17 mouse cellular contexts compared by ENCODE assay signal in genomic region chr2:10195162-10195561, GRCm38 (mm10). TPM values are rescaled to one million over a fixed set of nuclear protein-coding genes. Genes with fewer than 3 reads are reported as not detected.
DNase-seq lines count a peak whose midpoint lies in the region; ATAC-seq and TF ChIP-seq lines count a peak whose summit lies in the region.
"Had no signal": no experiment of that assay in that cellular context is flagged by ENCODE, and none has a peak within 500 bp of the region (broad histone marks: within the 10 kb centered on the region; RNA-seq: fewer than 3 reads in every experiment).

No protein-coding gene starts in this region.

- no peak overlapping the region for H3K4me2 ChIP-seq in embryonic facial prominence, embryonic 11.5 days (ENCODE audit: low read depth, low read length)
- H3K4me2 ChIP-seq in lung, embryonic 14.5 days = no peak overlapping the region
- H3K4me2 ChIP-seq: forebrain, embryonic 12.5 days; lung, embryonic 15.5 days; midbrain, embryonic 13.5 days; neural tube, embryonic 12.5 days had no signal

- peak; percentile 9 for DNase-seq in embryonic facial prominence, embryonic 11.5 days (ENCODE audit: low spot score)
- DNase-seq in embryonic facial prominence, embryonic 10.5 days (ENCODE audit: low spot score) = no peak
- peak; percentile 4 for DNase-seq in lung, embryonic 14.5 days
- DNase-seq in lung, adult 18-20 months = no peak
- DNase-seq in G1E (ENCODE audit: low spot score) = no peak
- peak; percentile 14 for DNase-seq in induced T-regulatory cell, adult 2 months (ENCODE audit: low read depth)
- DNase-seq in right cerebral cortex, adult 18-20 months = no peak
- DNase-seq: adrenal gland, postnatal 14 days; cerebellum, postnatal 25 days; heart, postnatal 10 days; layer of hippocampus, adult 9-11 months had no signal

- no peak overlapping the region for H3K27ac ChIP-seq in embryonic facial prominence, embryonic 11.5 days (replicated peaks; ENCODE audit: low read depth, low read length)
- H3K27ac ChIP-seq in embryonic facial prominence, embryonic 10.5 days (replicated peaks) = no peak overlapping the region
- H3K27ac ChIP-seq in lung, embryonic 14.5 days (ENCODE audit: low read depth) = no peak overlapping the region
- H3K27ac ChIP-seq: forebrain, embryonic 12.5 days; kidney, postnatal 0 days; lung, embryonic 15.5 days; midbrain, embryonic 13.5 days; neural tube, embryonic 12.5 days had no signal

- H3K9me3 ChIP-seq in embryonic facial prominence, embryonic 11.5 days (replicated peaks; ENCODE audit: control insufficient read depth, low read length) = no peaks in the 10 kb centered on the region
- no peaks in the 10 kb centered on the region for H3K9me3 ChIP-seq in embryonic facial prominence, embryonic 10.5 days
- no peaks in the 10 kb centered on the region for H3K9me3 ChIP-seq in lung, embryonic 14.5 days (ENCODE audit: low read depth, low read length)
- no peaks in the 10 kb centered on the region for H3K9me3 ChIP-seq in G1E (replicated peaks)
- H3K9me3 ChIP-seq: forebrain, embryonic 12.5 days; lung, embryonic 15.5 days; midbrain, embryonic 13.5 days; neural tube, embryonic 12.5 days had no signal

- peak; percentile 35 for TF ChIP-seq CTCF in lung, embryonic 14.5 days (IDR thresholded peaks at IDR 0.05; ENCODE audit: low read depth)
- TF ChIP-seq CTCF in G1E (IDR thresholded peaks at IDR 0.05; ENCODE audit: low read depth, low read length) = peak; percentile 27; the same call in 1 of the 2 replicates

- H3K4me1 ChIP-seq in embryonic facial prominence, embryonic 11.5 days (ENCODE audit: control insufficient read depth, insufficient read depth, low read length) = no peaks in the 10 kb centered on the region
- no peaks in the 10 kb centered on the region for H3K4me1 ChIP-seq in embryonic facial prominence, embryonic 10.5 days
- no peaks in the 10 kb centered on the region for H3K4me1 ChIP-seq in lung, embryonic 14.5 days (ENCODE audit: insufficient read depth)
- no peaks in the 10 kb centered on the region for H3K4me1 ChIP-seq in G1E (ENCODE audit: insufficient read depth, low read depth, low read length)
- H3K4me1 ChIP-seq: forebrain, embryonic 12.5 days; lung, embryonic 15.5 days; midbrain, embryonic 13.5 days; neural tube, embryonic 12.5 days had no signal

- H3K27me3 ChIP-seq in embryonic facial prominence, embryonic 11.5 days (ENCODE audit: control insufficient read depth, insufficient read depth, low read length) = no peaks in the 10 kb centered on the region
- no peaks in the 10 kb centered on the region for H3K27me3 ChIP-seq in embryonic facial prominence, embryonic 10.5 days (replicated peaks; ENCODE audit: low read depth, poor library complexity, severe bottlenecking)
- no peaks in the 10 kb centered on the region for H3K27me3 ChIP-seq in lung, embryonic 14.5 days (ENCODE audit: insufficient read depth, low read length)
- H3K27me3 ChIP-seq in G1E (ENCODE audit: insufficient read depth, low read length) = no peaks in the 10 kb centered on the region; the same call in 1 of the 2 replicates
- H3K27me3 ChIP-seq: forebrain, embryonic 12.5 days; lung, embryonic 15.5 days; midbrain, embryonic 13.5 days; neural tube, embryonic 12.5 days had no signal

- no peak overlapping the region for H3K4me3 ChIP-seq in embryonic facial prominence, embryonic 11.5 days (ENCODE audit: low read depth, low read length)
- H3K4me3 ChIP-seq in embryonic facial prominence, embryonic 10.5 days = no peak overlapping the region
- H3K4me3 ChIP-seq in lung, embryonic 14.5 days (ENCODE audit: low read depth, low read length) = no peak overlapping the region
- H3K4me3 ChIP-seq in G1E (ENCODE audit: low read depth, low read length) = no peak overlapping the region
- H3K4me3 ChIP-seq: forebrain, embryonic 12.5 days; lung, embryonic 15.5 days; midbrain, embryonic 13.5 days; neural tube, embryonic 12.5 days had no signal

- WGBS in embryonic facial prominence, embryonic 11.5 days = 86% methylated on average over 3 of the region's 3 CpGs
- WGBS in embryonic facial prominence, embryonic 10.5 days = 76% methylated on average over 3 of the region's 3 CpGs
- 75% methylated on average over 3 of the region's 3 CpGs for WGBS in lung, embryonic 14.5 days

- no peak for ATAC-seq in embryonic facial prominence, embryonic 11.5 days (replicated peaks; ENCODE audit: insufficient number of reproducible peaks, low FRiP score, low TSS enrichment, low read depth)
- ATAC-seq in lung, embryonic 14.5 days (ENCODE audit: insufficient read depth) = no peak
- ATAC-seq in G1E (ENCODE audit: extremely low read depth, insufficient number of reproducible peaks, low FRiP score, poor library complexity, severe bottlenecking) = no peak
- no peak for ATAC-seq in erythroblast, adult 5-6 weeks (replicated peaks; ENCODE audit: low FRiP score, poor library complexity, severe bottlenecking)
- ATAC-seq: midbrain, embryonic 13.5 days had no signal

- H3K36me3 ChIP-seq in embryonic facial prominence, embryonic 11.5 days (replicated peaks; ENCODE audit: control insufficient read depth, insufficient read depth, low read depth, low read length) = no peaks in the 10 kb centered on the region
- H3K36me3 ChIP-seq in embryonic facial prominence, embryonic 10.5 days (replicated peaks) = no peaks in the 10 kb centered on the region
- no peaks in the 10 kb centered on the region for H3K36me3 ChIP-seq in lung, embryonic 14.5 days (ENCODE audit: insufficient read depth)
- no peaks in the 10 kb centered on the region for H3K36me3 ChIP-seq in G1E (replicated peaks)
- H3K36me3 ChIP-seq: forebrain, embryonic 12.5 days; lung, embryonic 15.5 days; midbrain, embryonic 13.5 days; neural tube, embryonic 12.5 days had no signal

- no peak overlapping the region for H3K9ac ChIP-seq in embryonic facial prominence, embryonic 11.5 days (replicated peaks; ENCODE audit: low read length)
- H3K9ac ChIP-seq in lung, embryonic 14.5 days = no peak overlapping the region
- H3K9ac ChIP-seq: forebrain, embryonic 12.5 days; lung, embryonic 15.5 days; midbrain, embryonic 13.5 days; neural tube, embryonic 12.5 days had no signal

RNA-seq across cellular contexts. Expression of gene Itih5, which starts 41.8 kb away (rescaled TPM):
- 3.7 and 3.9 TPM in 2 replicates for polyA plus RNA-seq in embryonic facial prominence, embryonic 11.5 days (2014; fragmentation: Nextera tagmentation; extraction: Ambion mirVana)
- 3.7 and 4.4 TPM in 2 replicates for polyA plus RNA-seq in embryonic facial prominence, embryonic 10.5 days (2016; fragmentation: Nextera tagmentation; extraction: Ambion mirVana)
- 4.0 and 4.1 TPM in 2 replicates for polyA plus RNA-seq in lung, embryonic 14.5 days (2014; fragmentation: Nextera tagmentation; extraction: Ambion mirVana)
- total RNA-seq in G1E (2014; fragmentation: Nextera tagmentation) (not detected in 2 replicates), G1E (2017) (0.06 and 0.11 TPM in 2 replicates)
- polyA plus RNA-seq in G1E (2012) = not detected in 2 replicates
- 2.9 and 5.0 TPM in 2 replicates for total RNA-seq in erythroblast, adult 5-6 weeks (2015; ENCODE audit: low replicate concordance)
- 1.9 and 2.2 TPM in 2 replicates for total RNA-seq in erythroblast, adult 5-6 weeks (2017; ENCODE audit: low replicate concordance)

Comparison
In these comparisons a context has a peak if more than half of its experiments do, and no peak if none do; other contexts are left out.
1. DNase-seq: peak in embryonic facial prominence, embryonic 11.5 days (single experiment), lung, embryonic 14.5 days (single experiment) and induced T-regulatory cell, adult 2 months (single experiment); none in embryonic facial prominence, embryonic 10.5 days (single experiment), lung, adult 18-20 months (0 of 2), G1E (single experiment) and right cerebral cortex, adult 18-20 months (single experiment).